Mouse (Mus musculus) left cerebral cortex, postnatal 4 days (tissue): ENCODE results near the gene B830017H08Rik. TPM values are rescaled to one million over a fixed set of nuclear protein-coding genes. Genes with fewer than 3 reads are reported as not detected.
A peak's percentile ranks its signal among the peaks of the same experiment; 100 is the strongest.

ENCODE experiments used
- DNase-seq: peaks from one replicate; pipeline ENCODE4 v3.0.0-alpha.2; 2022
- intact Hi-C: fragments of 180-260 bp; cut with DNase I; formaldehyde crosslinking; loops from one replicate; pipeline ENCODE4 v1.15.1; 2025
- total RNA-seq, 2 experiments: library from RNA; stranded (reverse); gene quantifications; 2 replicates each; pipeline ENCODE4 v1.2.3; 2021

Gene B830017H08Rik
- total RNA-seq, 2 experiments from 2014 or later: 3.9 to 4.3 TPM

- intact Hi-C loops: no loop called here
- peak; percentile 43 for DNase-seq
Observed at GRCm38 (mm10) chr16:17848928-17849327, 16.0 kb downstream of the B830017H08Rik start.

DNA sequence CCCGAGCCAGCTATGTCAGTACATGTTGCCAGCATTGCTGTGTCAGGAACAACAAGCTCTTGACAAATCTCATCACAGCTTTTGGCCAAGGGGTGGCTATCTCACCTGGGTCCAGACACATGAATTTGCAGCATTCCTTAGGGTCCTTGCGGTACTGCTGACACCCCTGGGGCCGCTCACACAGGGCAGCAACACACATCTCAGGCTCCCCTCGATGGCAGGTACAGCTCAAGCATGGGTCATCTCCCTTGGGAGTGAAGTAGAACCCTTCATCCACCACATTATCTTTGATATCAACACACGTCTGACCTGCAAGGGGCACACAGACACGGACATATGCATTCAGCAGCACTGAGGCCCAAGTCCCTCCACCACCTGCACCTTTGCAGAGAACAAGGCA lies 16.6 kb downstream of the B830017H08Rik start:
- intact Hi-C loops: no loop called here
- DNase-seq: no peak

DNA sequence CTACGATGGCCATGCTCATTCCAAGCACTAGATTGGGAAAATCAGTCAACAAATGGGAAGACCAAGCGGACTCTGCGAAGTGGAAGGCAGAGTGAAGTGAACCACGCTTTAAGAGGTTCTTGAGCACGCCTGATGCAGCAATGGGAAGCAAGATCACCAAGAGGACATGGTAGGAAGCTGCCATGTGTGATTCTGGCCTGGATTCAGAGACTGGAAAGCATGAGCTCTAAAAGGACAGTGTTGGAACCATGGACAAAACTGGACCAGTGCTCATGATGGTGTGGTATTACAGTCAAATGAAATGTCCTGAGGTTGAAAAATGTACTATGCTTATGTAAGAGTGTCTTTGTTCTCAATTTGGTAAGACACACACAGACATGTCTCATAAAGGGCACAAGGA lies 18.4 kb downstream of the B830017H08Rik start:
- DNase-seq: no peak
- intact Hi-C loops: no loop called here

DNA sequence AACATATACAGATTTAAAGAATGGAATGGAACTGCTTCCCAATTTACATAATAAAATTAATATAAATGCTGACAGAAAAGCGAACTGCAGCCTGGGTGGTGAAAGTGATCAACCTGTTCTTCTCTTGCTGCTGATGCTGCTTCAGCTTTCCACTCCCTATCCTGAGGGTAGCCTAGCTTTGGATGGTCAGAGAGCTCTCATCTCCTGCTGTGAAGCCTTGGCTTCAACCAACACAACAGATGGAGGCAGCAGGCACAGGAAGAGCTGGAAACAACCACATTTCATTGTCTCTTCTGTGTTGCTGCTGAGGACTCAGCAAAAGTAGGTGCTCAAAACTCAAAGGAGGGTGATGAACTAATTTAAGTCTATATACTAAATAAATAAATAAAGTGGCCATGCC lies 18.9 kb downstream of the B830017H08Rik start:
- peak; percentile 77 for DNase-seq
- intact Hi-C loops: no loop called here

DNA sequence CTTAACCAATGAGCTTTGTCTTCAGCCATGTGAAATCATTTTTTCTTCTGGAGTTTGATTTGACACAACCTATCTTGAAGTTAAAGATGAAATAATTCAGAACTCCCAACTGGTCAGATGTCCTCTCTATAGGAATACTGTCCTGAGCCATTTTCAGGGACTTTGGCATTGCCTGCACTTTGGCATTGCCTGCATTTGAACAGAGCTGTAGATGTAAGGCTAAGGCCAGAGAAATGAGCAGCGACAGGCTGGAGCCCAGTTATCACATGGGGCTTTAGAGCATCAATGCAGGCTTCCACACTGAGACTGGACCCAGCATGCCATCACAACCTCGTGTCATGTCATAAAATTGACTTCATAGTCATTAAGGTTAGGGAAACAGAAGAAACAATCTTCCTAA lies 20.3 kb downstream of the B830017H08Rik start:
- no peak for DNase-seq
- intact Hi-C loops: no loop called here

- intact Hi-C loops: no loop called here
- DNase-seq: no peak
Observed at GRCm38 (mm10) chr16:17857157-17857556, 24.2 kb downstream of the B830017H08Rik start.

GRCm38 (mm10) chr16:17858592-17858991 lies 25.7 kb downstream of the B830017H08Rik start:
- intact Hi-C loops: no loop called here
- DNase-seq: no peak

DNA sequence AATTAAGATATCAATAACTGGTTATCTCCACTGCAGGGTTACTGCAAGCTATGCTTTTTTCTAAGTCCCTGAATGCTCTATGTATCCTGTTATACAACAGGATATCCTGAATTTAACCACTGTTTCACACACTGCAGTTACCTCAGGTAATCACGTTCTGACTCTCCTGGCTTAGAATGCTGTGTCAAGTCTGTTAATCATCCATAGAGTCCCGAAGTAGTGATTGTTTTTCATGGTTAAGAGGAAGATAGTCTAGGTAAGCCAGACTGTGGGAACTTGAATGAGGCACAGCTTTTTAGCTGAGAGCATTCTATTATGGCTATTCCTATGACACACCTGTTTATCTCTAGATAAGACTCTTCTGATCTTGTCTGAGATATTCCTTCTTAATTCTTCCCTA lies 32.4 kb downstream of the B830017H08Rik start:
- intact Hi-C loops: no loop called here
- DNase-seq: no peak

DNA sequence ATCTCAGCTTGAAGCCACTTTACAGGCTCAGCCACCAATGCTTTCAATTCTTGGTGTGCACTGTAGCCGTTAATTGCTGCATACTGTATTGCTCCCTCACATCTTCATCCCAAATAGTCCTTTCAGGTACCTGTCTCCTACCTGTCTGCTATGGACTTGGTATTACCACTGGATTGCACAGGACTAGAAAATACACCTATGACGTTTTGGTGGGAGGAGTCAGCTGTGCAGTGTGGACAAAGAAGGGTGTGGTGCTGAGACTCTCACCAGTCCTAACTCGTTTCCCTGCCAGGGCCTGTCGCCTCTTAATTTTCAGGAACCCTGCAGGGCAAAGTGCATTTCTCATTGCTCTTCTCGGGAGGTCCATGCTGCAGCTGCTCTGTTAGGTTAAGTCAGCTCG lies 32.8 kb downstream of the B830017H08Rik start:
- intact Hi-C loops: no loop called here
- DNase-seq: no peak

DNA sequence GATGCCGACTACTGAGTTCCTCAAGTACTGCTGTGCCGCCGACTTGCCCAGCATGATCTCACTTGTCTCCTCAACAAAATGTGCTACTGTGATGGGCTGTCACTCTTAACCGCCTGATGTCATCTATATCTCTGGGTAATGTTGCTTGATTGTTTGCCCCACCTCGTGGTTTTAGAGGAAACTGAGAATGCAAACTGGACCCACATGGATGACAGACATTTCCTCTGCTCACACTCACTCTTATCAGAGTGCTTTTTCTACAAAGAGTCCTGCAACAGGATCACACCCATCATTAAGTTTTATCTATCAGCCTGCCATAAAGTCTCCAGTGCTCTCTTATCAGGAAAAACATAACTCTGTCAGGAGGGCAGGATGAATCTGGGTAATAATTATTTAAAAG lies 38.3 kb downstream of the B830017H08Rik start:
- DNase-seq: no peak
- intact Hi-C loops: no loop called here

DNA sequence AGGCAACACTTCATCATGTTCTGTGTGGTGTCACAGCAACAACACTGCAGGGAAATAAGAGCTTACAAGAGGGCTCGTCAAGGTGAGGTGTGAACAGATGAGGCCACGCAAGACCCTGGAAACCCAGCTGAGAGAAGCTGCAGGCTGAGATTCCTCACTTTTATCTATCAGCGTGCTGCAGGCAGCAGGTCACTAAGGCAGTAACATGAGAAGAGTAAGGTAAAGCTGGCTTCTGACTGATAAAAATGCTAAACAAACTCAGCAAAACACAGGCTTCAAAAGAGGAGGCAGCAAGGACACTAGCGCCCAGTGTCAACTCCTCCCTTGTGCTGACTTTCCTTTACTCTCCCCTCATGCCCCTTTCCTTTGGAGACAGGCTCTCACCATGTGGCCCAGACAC lies 40.1 kb downstream of the B830017H08Rik start:
- DNase-seq: no peak
- intact Hi-C loops: no loop called here

DNA sequence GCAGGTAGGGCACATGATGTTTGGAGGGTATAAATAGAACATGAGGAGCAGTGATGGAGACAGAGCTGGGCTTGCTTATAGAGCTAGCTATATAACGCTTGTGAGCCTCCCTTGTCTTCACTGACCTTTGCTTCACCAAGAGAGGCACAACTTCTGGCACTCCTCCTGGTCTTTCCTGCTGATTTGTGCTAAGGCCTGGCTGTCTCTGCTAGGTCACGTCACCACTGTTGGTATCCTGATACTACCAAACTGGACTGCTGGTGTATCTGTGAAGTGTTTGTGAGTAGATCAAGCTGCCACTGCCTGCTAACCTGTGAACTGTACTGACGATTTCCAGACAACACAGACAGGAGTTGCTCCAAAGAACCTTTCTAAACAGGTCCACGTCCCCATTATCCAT lies 42.3 kb downstream of the B830017H08Rik start:
- no peak for DNase-seq
- intact Hi-C loops: no loop called here

DNA sequence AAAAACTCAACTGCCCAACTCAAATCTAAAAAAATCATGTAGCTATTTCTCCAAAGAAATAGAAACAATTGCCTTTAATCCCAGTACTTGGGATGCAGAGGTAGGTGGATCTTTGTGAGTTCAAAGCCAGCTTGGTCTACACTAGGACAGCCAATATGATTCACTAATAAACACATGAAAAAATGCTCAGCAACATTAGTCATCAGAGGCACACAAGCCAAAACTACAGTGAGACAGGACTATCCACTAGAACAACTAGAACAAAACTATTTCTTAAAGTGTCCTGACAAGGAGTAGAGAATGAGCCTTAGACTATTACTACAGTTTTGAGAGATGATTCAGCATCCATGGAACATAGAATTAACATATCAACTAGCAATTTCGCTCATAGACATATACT lies 43.2 kb downstream of the B830017H08Rik start:
- intact Hi-C loops: no loop called here
- no peak for DNase-seq

- intact Hi-C loops: no loop called here
- no peak for DNase-seq
Observed at GRCm38 (mm10) chr16:17879571-17879970, 46.6 kb downstream of the B830017H08Rik start.

DNA sequence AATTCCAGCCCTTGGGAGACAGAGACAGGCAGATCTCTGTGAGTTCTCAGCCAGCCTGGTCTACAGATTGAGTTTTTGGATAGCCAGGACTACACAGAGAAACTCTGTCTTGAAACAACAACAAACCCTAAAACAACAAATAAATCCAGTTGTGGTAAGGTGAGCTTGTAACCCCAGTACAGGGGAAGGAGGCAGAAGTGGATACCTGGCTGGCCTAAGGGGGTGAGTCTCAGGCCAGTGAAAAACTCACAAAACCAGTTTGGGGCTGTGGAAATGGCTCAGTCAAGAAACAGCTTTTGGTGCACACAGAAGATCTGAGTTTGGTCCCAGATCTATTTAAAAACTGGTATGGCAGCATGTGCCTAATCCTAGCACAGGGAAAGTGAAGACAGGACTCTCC lies 49.3 kb downstream of the B830017H08Rik start:
- intact Hi-C loops: no loop called here
- no peak for DNase-seq

- intact Hi-C loops: no loop called here
- no peak for DNase-seq
Observed at GRCm38 (mm10) chr16:17884116-17884515, 51.2 kb downstream of the B830017H08Rik start.

Other genes with a start within 250 kb of the B830017H08Rik start
- 10 to 100 TPM; 48.1 to 53.6 TPM for gene Slc7a4, start 249.9 kb upstream of the B830017H08Rik start, total RNA-seq
- gene Smpd4, start 213.8 kb upstream of the B830017H08Rik start, total RNA-seq: 10 to 100 TPM; 49.9 to 51.7 TPM
- 10 to 100 TPM; 17.5 to 20.9 TPM for gene Ccdc74a, start 186.7 kb upstream of the B830017H08Rik start, total RNA-seq
- 10 to 100 TPM; 78.9 to 80.8 TPM for gene Med15, start 100.2 kb upstream of the B830017H08Rik start, total RNA-seq
- 10 to 100 TPM; 86.2 to 95.3 TPM for gene Klhl22, start 73.5 kb upstream of the B830017H08Rik start, total RNA-seq
- 1 to 10 TPM; 5.6 to 6.3 TPM for gene Scarf2, start 35.8 kb upstream of the B830017H08Rik start, total RNA-seq
- gene Car15, start 5.2 kb downstream of the B830017H08Rik start, total RNA-seq: 1 to 10 TPM; 6.8 to 7.1 TPM
- gene Gm20518, start 58.5 kb downstream of the B830017H08Rik start, total RNA-seq: 1 to 10 TPM in 1 of 2 experiments, under 1 TPM in 1; 0.77 to 1.2 TPM
- gene Tssk1, start 61.1 kb downstream of the B830017H08Rik start, total RNA-seq: not detected
- gene Dgcr2, start 65.4 kb downstream of the B830017H08Rik start, total RNA-seq: 100 to 1,000 TPM; 116 to 123 TPM
- not detected for gene Tssk2, start 65.5 kb downstream of the B830017H08Rik start, total RNA-seq
- 10 to 100 TPM; 40.7 to 45.1 TPM for gene Ess2, start 78.2 kb downstream of the B830017H08Rik start, total RNA-seq
- gene Gsc2, start 81.9 kb downstream of the B830017H08Rik start, total RNA-seq: not detected
- gene Slc25a1, start 95.1 kb downstream of the B830017H08Rik start, total RNA-seq: 100 to 1,000 TPM; 107 TPM
- gene Vpreb2, start 147.3 kb downstream of the B830017H08Rik start, total RNA-seq: not detected
- 10 to 100 TPM; 80.9 to 85.8 TPM for gene Dgcr6, start 219.7 kb downstream of the B830017H08Rik start, total RNA-seq